Mouse (Mus musculus): ENCODE measurements at regions not wholly inside any gene's neighbourhood (a gene's known extent, or its start where the extent isn't known, plus 50 kb on each side); places are given as distances from the start of the nearest gene placed in this dataset.

- no peak for DNase-seq (ENCODE audit: low read depth, low spot score)
These were observed 1220.8 kb upstream of the Pabpc4l start for GRCm38 (mm10) chr3:47668824-47669223.

DNA sequence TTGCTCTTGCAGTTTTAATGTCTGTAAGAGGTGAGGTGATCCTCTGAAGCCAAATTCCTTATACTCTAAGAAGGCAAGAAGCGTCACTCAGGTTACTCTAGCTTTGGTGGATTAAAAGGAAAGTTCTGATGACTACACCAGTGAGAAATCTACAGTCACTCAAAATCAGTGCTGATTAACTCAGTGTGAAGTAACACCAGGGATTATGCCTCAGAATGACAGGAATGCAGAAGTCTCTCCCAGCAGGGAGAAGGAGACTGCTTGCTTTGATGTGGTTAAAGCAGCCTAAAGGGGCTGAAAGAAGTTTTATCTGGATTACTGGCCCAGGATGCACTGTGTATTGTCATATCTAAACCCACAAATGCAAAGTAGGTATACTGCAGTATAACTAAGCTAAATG lies 1214.5 kb upstream of the Pabpc4l start:
- DNase-seq (ENCODE audit: low read depth, low spot score), result no peak

GRCm38 (mm10) chr3:47660531-47660930 lies 1212.5 kb upstream of the Pabpc4l start:
- DNase-seq (ENCODE audit: low read depth, low spot score), result peak; percentile 33

Data from ES-CJ7 (cell line).